Mouse (Mus musculus): Measurements from ENCODE around the gene Epb41l3.

DNA sequence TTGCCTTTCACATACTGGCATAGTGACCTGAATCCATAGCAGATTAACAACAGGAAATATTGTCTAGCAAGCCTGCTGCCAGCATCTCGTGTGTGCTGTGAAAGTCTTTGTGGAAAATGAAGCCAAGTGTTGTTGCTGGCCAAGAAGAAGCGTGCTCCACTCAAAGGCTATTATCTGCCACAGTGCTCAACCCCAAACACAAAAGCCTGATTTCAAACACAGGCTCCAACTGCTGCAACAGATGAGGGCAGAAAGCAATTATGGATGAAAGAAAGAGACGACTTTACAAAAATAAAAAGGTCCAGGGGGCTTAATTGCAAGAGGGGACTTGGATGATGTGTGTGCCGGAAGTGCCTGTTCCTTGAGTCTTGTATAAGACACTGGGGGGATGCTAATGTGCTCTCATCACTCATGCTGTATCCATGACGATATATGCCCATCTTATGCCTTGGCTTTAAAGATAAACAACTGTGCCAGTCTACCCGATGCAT, 154.7 kb downstream of the Epb41l3 start:
- no peak for TF ChIP-seq CTCF (IDR thresholded peaks at IDR 0.05; ENCODE audit: extremely low read depth, insufficient read length, insufficient replicate concordance, low read depth, low read length)
- TF ChIP-seq POLR2A (IDR thresholded peaks at IDR 0.05; ENCODE audit: low read depth, low read length) = no peak
